Comparison of ENCODE assay signal across 8 mouse cellular contexts in the genomic region with DNA sequence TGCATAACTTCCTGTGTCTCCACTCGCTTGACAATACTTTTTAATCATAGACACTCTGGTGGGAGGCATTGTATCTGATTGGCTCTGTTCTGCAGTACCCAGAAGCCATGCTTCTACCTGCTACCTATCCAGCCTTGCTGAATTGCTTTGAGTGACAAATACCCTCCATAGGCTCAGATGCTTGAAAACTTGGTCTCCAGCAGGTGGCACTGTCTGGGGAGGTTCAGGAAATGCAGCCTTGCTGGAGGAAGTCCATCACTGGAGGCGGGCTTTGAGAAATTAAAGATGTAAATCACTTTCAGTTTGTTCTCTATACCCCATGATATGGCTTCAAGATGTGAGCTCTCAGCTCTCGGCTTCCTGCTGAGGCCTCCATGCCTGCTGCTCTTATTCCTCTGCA. TPM values are rescaled to one million over a fixed set of nuclear protein-coding genes. Genes with fewer than 3 reads are reported as not detected.
DNase-seq lines count a peak whose midpoint lies in the region; ATAC-seq and TF ChIP-seq lines count a peak whose summit lies in the region.

No protein-coding gene starts in this region.

- H3K4me3 ChIP-seq in embryonic facial prominence, embryonic 11.5 days (ENCODE audit: low read depth, low read length): no peak overlapping the region
- H3K4me3 ChIP-seq in embryonic facial prominence, embryonic 10.5 days: no peak overlapping the region
- H3K4me3 ChIP-seq in C2C12 (ENCODE audit: insufficient read depth, poor library complexity, severe bottlenecking): no peak overlapping the region

- no peak overlapping the region for H3K27ac ChIP-seq in embryonic facial prominence, embryonic 11.5 days (replicated peaks; ENCODE audit: low read depth, low read length)
- H3K27ac ChIP-seq in embryonic facial prominence, embryonic 10.5 days (replicated peaks): no peak overlapping the region

- H3K9ac ChIP-seq in embryonic facial prominence, embryonic 11.5 days (replicated peaks; ENCODE audit: low read length): no peak overlapping the region

- no peak overlapping the region for H3ac ChIP-seq in C2C12 (ENCODE audit: control insufficient read depth, insufficient read length, low read depth)

- no peaks in the 10 kb centered on the region for H3K4me1 ChIP-seq in embryonic facial prominence, embryonic 11.5 days (ENCODE audit: control insufficient read depth, insufficient read depth, low read length)
- H3K4me1 ChIP-seq in embryonic facial prominence, embryonic 10.5 days: peaks cover 11% of the 10 kb centered on the region; the same call in 1 of the 2 replicates

- H3K79me2 ChIP-seq in C2C12 (ENCODE audit: control insufficient read depth, insufficient read depth): no peaks in the 10 kb centered on the region

- H3K36me3 ChIP-seq in embryonic facial prominence, embryonic 11.5 days (replicated peaks; ENCODE audit: control insufficient read depth, insufficient read depth, low read depth, low read length): no peaks in the 10 kb centered on the region
- no peaks in the 10 kb centered on the region for H3K36me3 ChIP-seq in embryonic facial prominence, embryonic 10.5 days (replicated peaks)
- H3K36me3 ChIP-seq in C2C12 (ENCODE audit: control insufficient read depth, insufficient read depth): no peaks in the 10 kb centered on the region

- H3K79me3 ChIP-seq in C2C12 (ENCODE audit: low read depth): no peaks in the 10 kb centered on the region

- no peaks in the 10 kb centered on the region for H3K27me3 ChIP-seq in embryonic facial prominence, embryonic 11.5 days (ENCODE audit: control insufficient read depth, insufficient read depth, low read length)
- H3K27me3 ChIP-seq in embryonic facial prominence, embryonic 10.5 days (replicated peaks; ENCODE audit: low read depth, poor library complexity, severe bottlenecking): no peaks in the 10 kb centered on the region
- H3K27me3 ChIP-seq in C2C12 (ENCODE audit: control insufficient read depth, insufficient read depth, insufficient read length): no peaks in the 10 kb centered on the region

- intact Hi-C loops in left cerebral cortex, postnatal 14 days (cut with DNase I): no loop called here

- peak; percentile 38 for DNase-seq in embryonic facial prominence, embryonic 11.5 days (ENCODE audit: low spot score)
- no peak for DNase-seq in embryonic facial prominence, embryonic 10.5 days (ENCODE audit: low spot score)
- peak; percentile 34 to 46 for DNase-seq in left cerebral cortex, postnatal 14 days (ENCODE audit: low spot score in 2 of 2)
- DNase-seq in left cerebral cortex, adult 11 months (ENCODE audit: low spot score): no peak
- peak; percentile 52 for DNase-seq in heart, postnatal 4 days
- no peak for DNase-seq in natural killer cell, adult 2 months (ENCODE audit: low spot score in 2 of 2)

- peak; percentile 16 for TF ChIP-seq CTCF in C2C12 (IDR thresholded peaks at IDR 0.05; ENCODE audit: control insufficient read depth, insufficient read depth, insufficient read length)

- 88% methylated on average over 3 of the region's 3 CpGs for WGBS in embryonic facial prominence, embryonic 11.5 days
- WGBS in embryonic facial prominence, embryonic 10.5 days: 87% methylated on average over 3 of the region's 3 CpGs

- no peak for ATAC-seq in embryonic facial prominence, embryonic 11.5 days (replicated peaks; ENCODE audit: insufficient number of reproducible peaks, low FRiP score, low TSS enrichment, low read depth)
- no peak for ATAC-seq in granulocyte monocyte progenitor cell, adult 5-6 weeks (replicated peaks; ENCODE audit: poor library complexity, severe bottlenecking)

- no peaks in the 10 kb centered on the region for H3K9me3 ChIP-seq in embryonic facial prominence, embryonic 11.5 days (replicated peaks; ENCODE audit: control insufficient read depth, low read length)
- H3K9me3 ChIP-seq in embryonic facial prominence, embryonic 10.5 days: no peaks in the 10 kb centered on the region

- H3K4me2 ChIP-seq in embryonic facial prominence, embryonic 11.5 days (ENCODE audit: low read depth, low read length): no peak overlapping the region

TF ChIP-seq in C2C12, 6 proteins besides CTCF, POLR2A, EP300 and RAD21:
- no peak for TF ChIP-seq MAX (IDR thresholded peaks at IDR 0.05)
- TF ChIP-seq USF1 (IDR thresholded peaks at IDR 0.05; ENCODE audit: low read depth): no peak
- no peak for TF ChIP-seq CEBPB (IDR thresholded peaks at IDR 0.05; ENCODE audit: low read depth)
- TF ChIP-seq MYOD1 (IDR thresholded peaks at IDR 0.05; ENCODE audit: control insufficient read depth, insufficient read length, low read depth): no peak
- no peak for TF ChIP-seq MYOG (IDR thresholded peaks at IDR 0.05; ENCODE audit: control insufficient read depth, extremely low read depth, insufficient read length)
- no peak for TF ChIP-seq FOSL1 (IDR thresholded peaks at IDR 0.05; ENCODE audit: insufficient read depth, low read length, poor library complexity, severe bottlenecking)

RNA-seq across cellular contexts. Expression of gene Arl4c, which starts 48.1 kb away (rescaled TPM):
- polyA plus RNA-seq in embryonic facial prominence, embryonic 11.5 days (2014; fragmentation: Nextera tagmentation; extraction: Ambion mirVana): 6.4 and 6.7 TPM in 2 replicates
- polyA plus RNA-seq in embryonic facial prominence, embryonic 10.5 days (2016; fragmentation: Nextera tagmentation; extraction: Ambion mirVana): 14.8 and 15.4 TPM in 2 replicates
- total RNA-seq in left cerebral cortex, postnatal 14 days (2021): 10 to 100 TPM; 40.0 to 43.9 TPM
- polyA plus RNA-seq in C2C12 (2012; fragmentation: generic; extraction: Trizol): 81.3 TPM
- total RNA-seq in heart, postnatal 4 days (2021): 10 to 100 TPM; 33.0 to 34.9 TPM
- total RNA-seq in granulocyte monocyte progenitor cell, adult 5-6 weeks (2014; fragmentation: Nextera tagmentation): 3.6 TPM in 2 replicates
- 3.7 and 4.5 TPM in 2 replicates for total RNA-seq in granulocyte monocyte progenitor cell, adult 5-6 weeks (2017)

Comparison
In these comparisons a context has a peak if more than half of its experiments do, and no peak if none do; other contexts are left out.
1. DNase-seq: peak in embryonic facial prominence, embryonic 11.5 days (single experiment), left cerebral cortex, postnatal 14 days (2 of 2) and heart, postnatal 4 days (single experiment); none in embryonic facial prominence, embryonic 10.5 days (single experiment), left cerebral cortex, adult 11 months (single experiment) and natural killer cell, adult 2 months (0 of 2).
2. RNA of gene Arl4c, which starts 48.1 kb away (total RNA-seq): 40.0 to 43.9 TPM in left cerebral cortex, postnatal 14 days and 33.0 to 34.9 TPM in heart, postnatal 4 days; 3.6 to 4.5 TPM in granulocyte monocyte progenitor cell, adult 5-6 weeks; every median in the first group is over 4 times any median in the second.